ENCODE assay signal across 9 mouse cellular contexts in genomic region chr11:120538485-120538884, GRCm38 (mm10). TPM values are rescaled to one million over a fixed set of nuclear protein-coding genes. Genes with fewer than 3 reads are reported as not detected.
A peak's percentile ranks its signal among the peaks of the same experiment; 100 is the strongest.
DNase-seq lines count a peak whose midpoint lies in the region; ATAC-seq and TF ChIP-seq lines count a peak whose summit lies in the region.
"Had no signal": no experiment of that assay in that cellular context is flagged by ENCODE, and none has a peak within 500 bp of the region (broad histone marks: within the 10 kb centered on the region; RNA-seq: fewer than 3 reads in every experiment).

No protein-coding gene starts in this region.

- peaks cover 24% of the 10 kb centered on the region for H3K27me3 ChIP-seq in forebrain, embryonic 10.5 days (ENCODE audit: poor library complexity, severe bottlenecking)
- no peaks in the 10 kb centered on the region for H3K27me3 ChIP-seq in forebrain, postnatal 0 days (ENCODE audit: insufficient read depth, low read length)
- H3K27me3 ChIP-seq in heart, embryonic 14.5 days (ENCODE audit: control insufficient read depth, insufficient read depth, low read length): peaks cover 8% of the 10 kb centered on the region; the same call in 1 of the 2 replicates
- H3K27me3 ChIP-seq in kidney, postnatal 0 days (ENCODE audit: insufficient read depth, low read length): no peaks in the 10 kb centered on the region
- H3K27me3 ChIP-seq in neural tube, embryonic 13.5 days: peaks cover 13% of the 10 kb centered on the region

- H3K4me1 ChIP-seq in forebrain, embryonic 10.5 days: peaks cover 29% of the 10 kb centered on the region
- H3K4me1 ChIP-seq in forebrain, postnatal 0 days (ENCODE audit: insufficient read depth): no peaks in the 10 kb centered on the region
- H3K4me1 ChIP-seq in heart, embryonic 14.5 days (ENCODE audit: control insufficient read depth in 2 of 2, insufficient read depth in 2 of 2, low read length in 2 of 2): peaks cover 24 to 33% of the 10 kb centered on the region in 2 experiments
- H3K4me1 ChIP-seq in kidney, postnatal 0 days (replicated peaks; ENCODE audit: insufficient read depth, low read length): peaks cover 22% of the 10 kb centered on the region; the same call in 1 of the 2 replicates
- H3K4me1 ChIP-seq in neural tube, embryonic 13.5 days (replicated peaks): peaks cover 23% of the 10 kb centered on the region

- ATAC-seq in forebrain, postnatal 0 days: no peak
- peak; percentile 24; the same call in 1 of the 2 replicates for ATAC-seq in heart, embryonic 14.5 days (ENCODE audit: insufficient number of reproducible peaks, insufficient read depth, low FRiP score, low read depth)
- no peak for ATAC-seq in kidney, postnatal 0 days (replicated peaks; ENCODE audit: low FRiP score, low read depth)
- ATAC-seq in neural tube, embryonic 13.5 days (ENCODE audit: low read depth): no peak

- H3K9me3 ChIP-seq in forebrain, embryonic 10.5 days: no peaks in the 10 kb centered on the region
- no peaks in the 10 kb centered on the region for H3K9me3 ChIP-seq in forebrain, postnatal 0 days (ENCODE audit: low read length)
- no peaks in the 10 kb centered on the region for H3K9me3 ChIP-seq in heart, embryonic 14.5 days (ENCODE audit: control insufficient read depth, low read length)
- no peaks in the 10 kb centered on the region for H3K9me3 ChIP-seq in kidney, postnatal 0 days (replicated peaks; ENCODE audit: low read length)
- no peaks in the 10 kb centered on the region for H3K9me3 ChIP-seq in neural tube, embryonic 13.5 days

- peak overlapping the region; percentile 75 for H3K27ac ChIP-seq in forebrain, embryonic 10.5 days
- no peak overlapping the region for H3K27ac ChIP-seq in forebrain, postnatal 0 days (ENCODE audit: low read depth, low read length)
- peak overlapping the region in 1 of 2 experiments; percentile 34; a peak in 1 of 4 replicates for H3K27ac ChIP-seq in heart, embryonic 14.5 days (replicated peaks in 1 of 2; ENCODE audit: control insufficient read depth in 1 of 2, insufficient read depth in 1 of 2, low read depth in 2 of 2, low read length in 2 of 2)
- H3K27ac ChIP-seq in kidney, postnatal 0 days: peak overlapping the region; percentile 93
- H3K27ac ChIP-seq in neural tube, embryonic 13.5 days (replicated peaks): peak overlapping the region; percentile 75; the same call in 1 of the 2 replicates

- peaks cover 21% of the 10 kb centered on the region for H3K36me3 ChIP-seq in forebrain, embryonic 10.5 days (replicated peaks)
- peaks cover 17% of the 10 kb centered on the region for H3K36me3 ChIP-seq in forebrain, postnatal 0 days (ENCODE audit: insufficient read depth)
- peaks cover 13% of the 10 kb centered on the region for H3K36me3 ChIP-seq in heart, embryonic 14.5 days (ENCODE audit: control insufficient read depth, insufficient read depth, low read length)
- peaks cover 14% of the 10 kb centered on the region for H3K36me3 ChIP-seq in kidney, postnatal 0 days (ENCODE audit: insufficient read depth, low read length)
- H3K36me3 ChIP-seq in neural tube, embryonic 13.5 days: peaks cover 22% of the 10 kb centered on the region

- no peak for TF ChIP-seq CTCF in forebrain, postnatal 0 days (IDR thresholded peaks at IDR 0.05; ENCODE audit: low read depth)
- TF ChIP-seq CTCF in kidney, postnatal 0 days (IDR thresholded peaks at IDR 0.05; ENCODE audit: low read depth): no peak

- H3K9ac ChIP-seq in forebrain, postnatal 0 days: no peak overlapping the region
- 0 out of 2 replicates have a peak overlapping the region, but pooled peaks have one; percentile 38 for H3K9ac ChIP-seq in heart, embryonic 14.5 days (ENCODE audit: low read length)
- no peak overlapping the region for H3K9ac ChIP-seq in kidney, postnatal 0 days (ENCODE audit: low read depth, low read length)
- H3K9ac ChIP-seq in neural tube, embryonic 13.5 days: no peak overlapping the region

- H3K4me2 ChIP-seq in forebrain, postnatal 0 days (ENCODE audit: low read depth): no peak overlapping the region
- no peak overlapping the region for H3K4me2 ChIP-seq in heart, embryonic 14.5 days (ENCODE audit: low read length)
- H3K4me2 ChIP-seq in kidney, postnatal 0 days (ENCODE audit: low read length): no peak overlapping the region
- H3K4me2 ChIP-seq in neural tube, embryonic 13.5 days: no peak overlapping the region

- WGBS in forebrain, embryonic 10.5 days: 90% methylated on average over 3 of the region's 3 CpGs
- 61% methylated on average over 3 of the region's 3 CpGs for WGBS in forebrain, postnatal 0 days
- WGBS in heart, embryonic 14.5 days: 40% methylated on average over 3 of the region's 3 CpGs
- WGBS in kidney, postnatal 0 days: 43% methylated on average over 3 of the region's 3 CpGs
- WGBS in neural tube, embryonic 13.5 days: 78% methylated on average over 3 of the region's 3 CpGs

- no peak overlapping the region for H3K4me3 ChIP-seq in forebrain, embryonic 10.5 days
- H3K4me3 ChIP-seq in forebrain, postnatal 0 days (ENCODE audit: low read depth, low read length): no peak overlapping the region
- no peak overlapping the region for H3K4me3 ChIP-seq in heart, embryonic 14.5 days (ENCODE audit: control insufficient read depth in 1 of 2, insufficient read depth in 1 of 2, low read depth in 1 of 2, low read length in 2 of 2)
- H3K4me3 ChIP-seq in kidney, postnatal 0 days (replicated peaks; ENCODE audit: low read depth, low read length): no peak overlapping the region
- no peak overlapping the region for H3K4me3 ChIP-seq in neural tube, embryonic 13.5 days

- DNase-seq in forebrain, embryonic 10.5 days (ENCODE audit: extremely low spot score, low spot score): no peak
- DNase-seq in forebrain, postnatal 0 days: no peak
- peak; percentile 90 for DNase-seq in cerebellum, adult 9-10 months
- DNase-seq in kidney, postnatal 0 days (ENCODE audit: low spot score): no peak
- DNase-seq in layer of hippocampus, adult 18-20 months (ENCODE audit: low spot score in 2 of 2): no peak
- no peak for DNase-seq in spleen, adult 12 weeks (ENCODE audit: low spot score)

RNA-seq across cellular contexts. Expression of gene Gcgr, which starts 8.0 kb away (rescaled TPM):
- 0.07 and 0.16 TPM in 2 replicates for polyA plus RNA-seq in forebrain, embryonic 10.5 days (2016; fragmentation: Nextera tagmentation; extraction: Ambion mirVana)
- total RNA-seq in forebrain, postnatal 0 days (2014; rRNA removed): not detected in 2 replicates
- polyA plus RNA-seq in forebrain, postnatal 0 days (2015; fragmentation: Nextera tagmentation; extraction: Ambion mirVana): 0.09 and 0.22 TPM in 2 replicates
- 2.3 and 2.5 TPM in 2 replicates for polyA plus RNA-seq in heart, embryonic 14.5 days (2014; fragmentation: Nextera tagmentation; extraction: Ambion mirVana)
- 6.6 and 7.0 TPM in 2 replicates for polyA plus RNA-seq in kidney, postnatal 0 days (2015; fragmentation: Nextera tagmentation; extraction: Ambion mirVana)
- polyA plus RNA-seq in neural tube, embryonic 13.5 days (2015; fragmentation: Nextera tagmentation; extraction: Ambion mirVana): 0.20 and 0.28 TPM in 2 replicates
- total RNA-seq in layer of hippocampus, adult 18-20 months (2021): not detected

RNA-seq across cellular contexts. Expression of gene Mcrip1, which starts 11.0 kb away (rescaled TPM):
- polyA plus RNA-seq in forebrain, embryonic 10.5 days (2016; fragmentation: Nextera tagmentation; extraction: Ambion mirVana): 205 and 212 TPM in 2 replicates
- total RNA-seq in forebrain, postnatal 0 days (2014; rRNA removed): 103 and 105 TPM in 2 replicates
- 261 and 275 TPM in 2 replicates for polyA plus RNA-seq in forebrain, postnatal 0 days (2015; fragmentation: Nextera tagmentation; extraction: Ambion mirVana)
- polyA plus RNA-seq in heart, embryonic 14.5 days (2014; fragmentation: Nextera tagmentation; extraction: Ambion mirVana): 153 and 158 TPM in 2 replicates
- 218 and 227 TPM in 2 replicates for polyA plus RNA-seq in kidney, postnatal 0 days (2015; fragmentation: Nextera tagmentation; extraction: Ambion mirVana)
- 201 and 236 TPM in 2 replicates for polyA plus RNA-seq in neural tube, embryonic 13.5 days (2015; fragmentation: Nextera tagmentation; extraction: Ambion mirVana)
- 10 to 100 TPM; 68.8 to 74.5 TPM for total RNA-seq in layer of hippocampus, adult 18-20 months (2021)

RNA-seq across cellular contexts. Expression of gene Ppp1r27, which starts 12.4 kb away (rescaled TPM):
- not detected in 2 replicates for polyA plus RNA-seq in forebrain, embryonic 10.5 days (2016; fragmentation: Nextera tagmentation; extraction: Ambion mirVana)
- total RNA-seq in forebrain, postnatal 0 days (2014; rRNA removed): not detected in 2 replicates
- not detected in 2 replicates for polyA plus RNA-seq in forebrain, postnatal 0 days (2015; fragmentation: Nextera tagmentation; extraction: Ambion mirVana)
- polyA plus RNA-seq in heart, embryonic 14.5 days (2014; fragmentation: Nextera tagmentation; extraction: Ambion mirVana): not detected in 2 replicates
- 0.30 TPM in 1 of 2 replicates, not detected in the other for polyA plus RNA-seq in kidney, postnatal 0 days (2015; fragmentation: Nextera tagmentation; extraction: Ambion mirVana)
- not detected in 2 replicates for polyA plus RNA-seq in neural tube, embryonic 13.5 days (2015; fragmentation: Nextera tagmentation; extraction: Ambion mirVana)
- total RNA-seq in layer of hippocampus, adult 18-20 months (2021): not detected
- polyA plus RNA-seq: cortical plate, adult 2 months had no signal

RNA-seq across cellular contexts. Expression of gene P4hb, which starts 34.6 kb away (rescaled TPM):
- polyA plus RNA-seq in forebrain, embryonic 10.5 days (2016; fragmentation: Nextera tagmentation; extraction: Ambion mirVana): 485 and 533 TPM in 2 replicates
- 162 and 174 TPM in 2 replicates for total RNA-seq in forebrain, postnatal 0 days (2014; rRNA removed)
- polyA plus RNA-seq in forebrain, postnatal 0 days (2015; fragmentation: Nextera tagmentation; extraction: Ambion mirVana): 208 and 218 TPM in 2 replicates
- polyA plus RNA-seq in heart, embryonic 14.5 days (2014; fragmentation: Nextera tagmentation; extraction: Ambion mirVana): 431 and 451 TPM in 2 replicates
- polyA plus RNA-seq in kidney, postnatal 0 days (2015; fragmentation: Nextera tagmentation; extraction: Ambion mirVana): 635 and 676 TPM in 2 replicates
- 329 and 382 TPM in 2 replicates for polyA plus RNA-seq in neural tube, embryonic 13.5 days (2015; fragmentation: Nextera tagmentation; extraction: Ambion mirVana)
- 100 to 1,000 TPM; 122 to 132 TPM for total RNA-seq in layer of hippocampus, adult 18-20 months (2021)

RNA-seq across cellular contexts. Expression of gene Arhgdia, which starts 42.9 kb away (rescaled TPM):
- 744 and 753 TPM in 2 replicates for polyA plus RNA-seq in forebrain, embryonic 10.5 days (2016; fragmentation: Nextera tagmentation; extraction: Ambion mirVana)
- 214 and 237 TPM in 2 replicates for total RNA-seq in forebrain, postnatal 0 days (2014; rRNA removed)
- polyA plus RNA-seq in forebrain, postnatal 0 days (2015; fragmentation: Nextera tagmentation; extraction: Ambion mirVana): 416 and 435 TPM in 2 replicates
- 360 and 367 TPM in 2 replicates for polyA plus RNA-seq in heart, embryonic 14.5 days (2014; fragmentation: Nextera tagmentation; extraction: Ambion mirVana)
- 444 and 506 TPM in 2 replicates for polyA plus RNA-seq in kidney, postnatal 0 days (2015; fragmentation: Nextera tagmentation; extraction: Ambion mirVana)
- 529 and 543 TPM in 2 replicates for polyA plus RNA-seq in neural tube, embryonic 13.5 days (2015; fragmentation: Nextera tagmentation; extraction: Ambion mirVana)
- 100 to 1,000 TPM; 293 to 295 TPM for total RNA-seq in layer of hippocampus, adult 18-20 months (2021)
